Mouse (Mus musculus) midbrain, postnatal 0 days (tissue): ENCODE results near the gene Slc25a35. TPM values are rescaled to one million over a fixed set of nuclear protein-coding genes. Genes with fewer than 3 reads are reported as not detected.
"Not testable (repeated sequence)": the region's sequence is repeated elsewhere in the genome, so short reads cannot be mapped to it uniquely, and the experiment has no call there.

Experiments
- ATAC-seq: fragments of 200-750 bp; cut with Nextera tagmentation; 2 replicates; pipeline ENCODE4 v1.8.0; 2017; ENCODE audit warnings: moderate number of reproducible peaks, mild to moderate bottlenecking, moderate TSS enrichment, moderate library complexity; ENCODE audit not compliant: low FRiP score
- DNase-seq: peaks from one replicate; pipeline ENCODE4 v3.0.0-alpha.2; 2015; ENCODE audit warnings: low spot score
- H3K27ac ChIP-seq: fragments of 300-500 bp; sonication (generic); 2 replicates; pipeline ENCODE4 v1.5.1; 2014; ENCODE audit warnings: low read depth, mild to moderate bottlenecking, low read length, mixed read lengths
- H3K27me3 ChIP-seq: fragments of 300-500 bp; sonication (generic); 2 replicates; pipeline ENCODE4 v1.6.1; 2014; ENCODE audit warnings: low read length, control low read depth, mixed read lengths; ENCODE audit not compliant: insufficient read depth
- H3K36me3 ChIP-seq: fragments of 300-500 bp; sonication (generic); 2 replicates; pipeline ENCODE4 v1.6.1; 2014; ENCODE audit warnings: low read length, control low read depth, mixed read lengths; ENCODE audit not compliant: insufficient read depth
- H3K4me1 ChIP-seq: fragments of 300-500 bp; sonication (generic); 2 replicates; pipeline ENCODE4 v1.6.1; 2014; ENCODE audit warnings: mild to moderate bottlenecking, control low read depth, antibody characterized with exemption, low read length, mixed read lengths; ENCODE audit not compliant: insufficient read depth
- H3K4me2 ChIP-seq: fragments of 300-500 bp; sonication (generic); 2 replicates; pipeline ENCODE4 v1.6.1; 2014; ENCODE audit warnings: low read depth, mild to moderate bottlenecking, low read length, mixed read lengths; ENCODE audit not compliant: poor library complexity, severe bottlenecking
- H3K4me3 ChIP-seq: fragments of 300-500 bp; sonication (generic); 2 replicates; pipeline ENCODE4 v1.5.1; 2014; ENCODE audit warnings: low read depth, mild to moderate bottlenecking, low read length, moderate library complexity
- H3K9ac ChIP-seq: fragments of 300-500 bp; sonication (generic); replicated peaks from 2 replicates; pipeline ENCODE4 v1.6.1; 2014; ENCODE audit warnings: mild to moderate bottlenecking, low read length, moderate library complexity, mixed read lengths; ENCODE audit not compliant: poor library complexity, severe bottlenecking
- H3K9me3 ChIP-seq: fragments of 300-500 bp; sonication (generic); 2 replicates; pipeline ENCODE4 v1.6.1; 2016; ENCODE audit warnings: low read length, control low read depth
- CTCF ChIP-seq: IDR thresholded peaks from 2 replicates; pipeline ENCODE4 v1.5.1; 2016; ENCODE audit warnings: antibody characterized with exemption, mild to moderate bottlenecking
- WGBS: fragments of 180-500 bp; shearing (Covaris S2); extraction: QIAGEN DNeasy Blood & Tissue Kit; methylation state at CpG from one replicate; pipeline ENCODE4 v1.1.7; 2014; 5-methylcytosine and 5-hydroxymethylcytosine counted together
- polyA plus RNA-seq: library from polyadenylated mRNA; unstranded; fragments of >200 nt; fragmentation: Nextera tagmentation; extraction: Ambion mirVana; gene quantifications from 2 replicates; pipeline ENCODE4 v1.2.1, GENCODE M21; 2015
- total RNA-seq: library from RNA; depleted of rRNA; stranded (reverse); fragments of >200 nt; gene quantifications from 2 replicates; pipeline ENCODE4 v1.2.3, GENCODE M21; 2014

Gene Slc25a35
- total and polyA plus RNA-seq, 2 experiments from 2014 or later: 0.93 to 2.0 TPM

DNA sequence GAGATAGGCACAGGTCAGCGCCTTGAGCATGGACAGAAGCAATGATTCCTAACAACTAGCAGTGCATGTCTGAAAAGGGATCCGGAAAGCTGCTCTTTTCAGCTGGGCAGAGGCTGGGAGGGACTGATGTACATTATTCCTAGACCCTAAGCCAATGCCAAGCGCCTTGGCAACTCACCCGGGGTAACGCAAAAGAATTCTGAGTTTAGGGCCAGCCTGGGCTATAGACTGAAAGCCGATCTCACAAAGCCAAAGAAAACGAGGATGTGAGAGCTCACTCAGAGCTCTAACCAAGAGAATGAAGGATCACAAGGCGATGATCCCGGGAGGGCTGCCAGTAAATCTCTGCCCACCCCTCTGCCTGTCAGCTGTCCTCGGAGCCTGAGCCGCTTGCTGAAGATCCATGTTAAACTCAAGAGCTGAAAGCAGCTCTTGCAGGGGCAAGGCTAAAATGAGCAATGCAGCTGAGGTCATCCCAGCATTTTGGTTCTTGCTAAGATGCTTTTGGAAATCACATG lies 19.5 kb downstream of the Slc25a35 start:
- TF ChIP-seq CTCF: no peak
- H3K27me3 ChIP-seq: no peaks in the 10 kb centered on the region
- peaks cover 42% of the 10 kb centered on the region for H3K36me3 ChIP-seq
- no peak overlapping the region for H3K4me3 ChIP-seq
- no peak overlapping the region for H3K4me2 ChIP-seq
- ATAC-seq (no peak), DNase-seq (peak; percentile 63)
- H3K4me1 ChIP-seq: no peaks in the 10 kb centered on the region
- H3K27ac ChIP-seq: no peak overlapping the region
- 79% methylated on average over 11 of the region's 11 CpGs for whole genome bisulfite sequencing
- no peaks in the 10 kb centered on the region for H3K9me3 ChIP-seq
- H3K9ac ChIP-seq: no peak overlapping the region

DNA sequence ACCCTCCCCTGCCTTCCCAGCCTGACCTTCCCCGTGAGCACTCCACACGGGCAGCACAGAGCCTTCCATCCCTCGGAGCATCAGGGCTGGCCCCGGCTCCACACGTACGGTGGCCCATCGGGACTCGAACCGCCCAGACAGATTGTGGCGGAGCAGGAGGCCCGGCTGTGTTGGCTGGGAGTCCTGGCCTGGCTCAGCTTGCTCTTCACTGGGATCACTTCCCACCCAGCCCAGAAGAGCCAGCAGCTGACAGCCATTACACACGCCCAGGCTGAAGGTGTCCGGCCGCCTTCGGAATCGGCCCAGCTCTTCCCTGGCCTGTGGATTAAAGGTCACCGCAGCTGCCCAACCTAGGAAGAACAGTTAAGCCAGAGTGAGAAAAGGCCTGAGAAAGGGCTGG lies 20.4 kb downstream of the Slc25a35 start:
- TF ChIP-seq CTCF: no peak
- no peak overlapping the region for H3K9ac ChIP-seq
- no peaks in the 10 kb centered on the region for H3K27me3 ChIP-seq
- H3K27ac ChIP-seq: no peak overlapping the region
- no peak overlapping the region for H3K4me3 ChIP-seq
- WGBS: 91% methylated on average over 17 of the region's 17 CpGs
- no peaks in the 10 kb centered on the region for H3K9me3 ChIP-seq
- no peak for ATAC-seq
- H3K4me2 ChIP-seq: no peak overlapping the region
- DNase-seq: no peak
- H3K4me1 ChIP-seq: no peaks in the 10 kb centered on the region
- peaks cover 52% of the 10 kb centered on the region for H3K36me3 ChIP-seq

DNA sequence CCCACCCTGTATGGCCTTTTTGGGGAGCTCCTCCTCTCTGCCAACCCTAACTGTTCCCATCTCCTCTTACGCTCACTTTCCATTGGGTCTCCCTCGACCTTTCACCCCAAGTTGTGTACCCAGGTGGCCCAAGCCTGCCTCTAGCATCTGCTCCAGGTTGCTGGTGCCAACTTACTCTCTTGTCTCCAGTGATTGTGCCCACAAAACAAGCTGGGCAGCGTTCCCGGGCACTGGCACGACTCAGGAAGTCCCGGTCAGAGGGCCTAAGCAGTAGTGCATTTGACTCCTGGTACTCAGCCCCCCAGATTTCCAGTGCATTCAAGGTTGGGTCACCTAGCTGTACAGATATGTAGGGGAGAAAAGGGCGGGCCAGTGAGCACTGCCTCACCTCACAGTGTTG lies 25.2 kb downstream of the Slc25a35 start:
- Histone ChIP-seq H3K27ac (no peak overlapping the region), H3K4me3 (no peak overlapping the region), H3K9me3 (no peaks in the 10 kb centered on the region), H3K4me2 (no peak overlapping the region), H3K4me1 (no peaks in the 10 kb centered on the region), H3K9ac (no peak overlapping the region), H3K36me3 (peaks cover 66% of the 10 kb centered on the region), H3K27me3 (no peaks in the 10 kb centered on the region)
- peak; percentile 11 for DNase-seq
- 86% methylated on average over 7 of the region's 7 CpGs for WGBS
- no peak for TF ChIP-seq CTCF
- no peak for ATAC-seq

- ATAC-seq (no peak), DNase-seq (no peak)
- no peak overlapping the region for H3K4me3 ChIP-seq
- H3K9ac ChIP-seq: no peak overlapping the region
- WGBS: 98% methylated on average over 3 of the region's 3 CpGs
- no peak overlapping the region for H3K4me2 ChIP-seq
- TF ChIP-seq CTCF: peak; percentile 45
- no peaks in the 10 kb centered on the region for H3K9me3 ChIP-seq
- no peaks in the 10 kb centered on the region for H3K4me1 ChIP-seq
- peaks cover 67% of the 10 kb centered on the region for H3K36me3 ChIP-seq
- H3K27ac ChIP-seq: no peak overlapping the region
- no peaks in the 10 kb centered on the region for H3K27me3 ChIP-seq
These were observed 26.4 kb downstream of the Slc25a35 start for GRCm38 (mm10) chr11:68994377-68994776.

DNA sequence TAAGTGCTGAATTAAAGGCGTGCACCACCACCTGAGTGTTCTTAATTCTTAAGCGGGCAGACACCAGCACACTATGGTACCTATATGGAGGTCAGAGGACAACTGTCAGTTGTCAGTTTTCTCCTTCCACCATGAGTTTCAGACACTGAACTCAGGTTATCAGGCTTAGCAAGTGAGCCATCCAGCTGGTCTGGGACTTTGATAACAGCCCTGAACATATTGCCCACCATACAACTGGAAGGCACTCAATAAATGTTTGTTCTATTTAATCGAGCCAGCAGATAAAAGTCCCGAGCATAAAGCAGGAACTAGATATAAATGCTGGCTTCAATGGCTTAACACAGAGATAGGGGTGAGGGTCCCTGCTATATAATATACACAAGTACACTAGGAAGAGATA lies 29.1 kb downstream of the Slc25a35 start:
- Histone ChIP-seq H3K9ac (no peak overlapping the region), H3K9me3 (no peaks in the 10 kb centered on the region), H3K4me1 (no peaks in the 10 kb centered on the region), H3K4me2 (no peak overlapping the region), H3K4me3 (no peak overlapping the region), H3K36me3 (peaks cover 69% of the 10 kb centered on the region), H3K27ac (no peak overlapping the region), H3K27me3 (no peaks in the 10 kb centered on the region)
- ATAC-seq: no peak
- WGBS: 96% methylated on average over 4 of the region's 4 CpGs
- DNase-seq: no peak
- no peak for TF ChIP-seq CTCF

GRCm38 (mm10) chr11:69002782-69003181 lies 34.9 kb downstream of the Slc25a35 start:
- not testable (repeated sequence) for ATAC-seq, H3K4me1 ChIP-seq, H3K27me3 ChIP-seq, H3K4me3 ChIP-seq, H3K4me2 ChIP-seq, H3K9ac ChIP-seq, DNase-seq, H3K9me3 ChIP-seq, H3K27ac ChIP-seq
- H3K36me3 ChIP-seq: peaks cover 37% of the 10 kb centered on the region
- 97% methylated on average over 4 of the region's 4 CpGs for WGBS
